Mouse (Mus musculus): ENCODE measurements around the gene Rpgrip1l. TPM values are rescaled to one million over a fixed set of nuclear protein-coding genes. Genes with fewer than 3 reads are reported as not detected.

The Rpgrip1l gene
- total RNA-seq, 1 experiment from 2014 or later, result 10.6 TPM

DNA sequence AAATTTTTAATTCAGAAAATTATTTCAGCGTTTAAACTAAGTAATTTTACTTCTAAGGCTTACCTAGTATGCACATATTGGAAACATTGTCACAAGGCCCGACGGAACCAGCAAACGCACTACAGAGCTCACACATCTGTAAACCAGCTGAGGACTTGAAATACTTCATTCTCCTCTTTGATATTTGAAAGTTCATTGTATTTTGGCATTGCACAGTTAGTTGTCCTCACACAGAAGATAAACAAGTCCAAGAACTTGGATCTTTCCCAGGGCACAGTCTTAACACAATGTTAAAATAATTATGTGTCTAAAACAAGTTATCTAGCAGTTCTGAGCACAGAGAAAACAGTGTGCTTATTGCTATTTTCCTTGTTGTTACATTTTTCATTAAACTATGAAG, 22.5 kb downstream of the Rpgrip1l start:
- ATAC-seq (replicated peaks in 1 of 2; ENCODE audit: insufficient read depth in 1 of 2, low FRiP score in 2 of 2, low TSS enrichment in 1 of 2, low read depth in 1 of 2, poor library complexity in 2 of 2, severe bottlenecking in 2 of 2), result no peak

DNA sequence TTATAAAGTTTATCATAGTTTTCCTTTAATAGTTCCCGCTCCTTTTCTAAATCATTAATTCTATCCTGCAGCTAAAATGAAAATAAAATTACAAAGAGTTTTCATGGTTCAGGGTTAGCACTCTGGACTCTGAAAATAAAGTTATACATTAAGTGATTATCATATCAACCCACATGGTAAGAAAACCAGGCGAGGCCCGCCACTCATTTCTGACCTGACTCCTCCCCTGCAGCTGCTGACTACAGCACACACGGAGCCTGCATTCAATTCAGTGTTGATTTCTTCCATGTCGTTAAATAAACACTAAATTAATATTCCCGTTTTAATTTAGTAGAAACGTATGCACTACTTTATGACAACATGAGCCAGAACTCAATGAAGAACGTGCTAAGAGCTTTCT, 26.8 kb downstream of the Rpgrip1l start:
- ATAC-seq (replicated peaks in 1 of 2; ENCODE audit: insufficient read depth in 1 of 2, low FRiP score in 2 of 2, low TSS enrichment in 1 of 2, low read depth in 1 of 2, poor library complexity in 2 of 2, severe bottlenecking in 2 of 2), result no peak

DNA sequence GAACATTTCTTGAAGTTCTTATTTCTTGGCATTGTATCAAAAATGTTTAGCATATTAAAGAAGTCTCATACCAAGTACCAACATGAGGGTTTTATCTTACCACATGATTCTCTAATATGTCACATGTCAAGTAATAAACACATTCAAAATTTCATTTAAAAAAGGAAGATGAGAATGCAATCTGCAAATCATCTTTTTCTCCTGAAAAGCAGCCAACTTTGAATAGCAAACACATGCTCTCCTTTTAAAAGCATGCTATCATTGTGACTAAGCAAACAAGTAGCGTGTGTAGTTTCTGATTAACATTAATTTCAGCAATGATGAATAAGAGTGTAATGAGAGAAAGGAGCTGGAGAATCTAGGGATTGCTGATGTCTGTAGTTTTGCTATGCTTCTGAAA, 29.2 kb downstream of the Rpgrip1l start:
- no peak for ATAC-seq (replicated peaks in 1 of 2; ENCODE audit: insufficient read depth in 1 of 2, low FRiP score in 2 of 2, low TSS enrichment in 1 of 2, low read depth in 1 of 2, poor library complexity in 2 of 2, severe bottlenecking in 2 of 2)

DNA sequence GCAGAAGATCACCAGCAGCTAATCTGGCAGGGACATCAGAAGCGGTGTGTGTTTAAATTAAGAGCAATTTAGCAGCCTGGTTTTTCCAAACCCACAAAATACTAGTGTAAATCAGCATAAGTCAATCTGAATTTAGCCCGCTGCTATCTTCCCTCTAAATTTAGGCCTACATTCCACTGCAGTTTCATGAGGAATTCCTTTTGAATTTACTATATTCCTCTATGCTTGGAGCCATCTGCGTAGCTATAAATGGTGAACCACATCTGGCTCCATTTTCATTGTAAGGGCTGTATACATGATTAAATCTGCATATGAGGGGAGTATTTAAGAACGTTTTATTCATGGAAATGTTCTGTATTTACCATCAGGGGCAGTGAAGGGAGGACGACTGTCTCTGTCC, 30.4 kb downstream of the Rpgrip1l start:
- ATAC-seq (replicated peaks in 1 of 2; ENCODE audit: insufficient read depth in 1 of 2, low FRiP score in 2 of 2, low TSS enrichment in 1 of 2, low read depth in 1 of 2, poor library complexity in 2 of 2, severe bottlenecking in 2 of 2), result no peak

DNA sequence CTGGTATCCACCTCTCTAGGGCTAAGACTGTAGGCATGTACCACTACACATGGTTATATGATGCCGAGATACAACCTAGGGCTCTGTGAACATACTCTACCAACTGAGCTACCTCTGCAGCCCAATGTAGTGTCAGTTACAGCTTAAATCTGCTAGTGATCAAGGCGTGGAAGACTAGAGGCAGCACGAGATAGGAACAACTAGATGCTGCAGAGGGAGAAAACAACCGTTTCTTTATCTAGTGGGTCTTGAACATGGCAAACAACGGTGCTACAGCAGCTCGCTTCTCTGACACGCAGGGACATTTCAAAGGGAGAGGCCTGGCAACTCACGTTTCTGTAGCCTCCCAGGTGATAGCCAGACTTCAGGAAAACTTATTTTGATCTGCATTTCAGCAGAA, 31.5 kb downstream of the Rpgrip1l start:
- ATAC-seq (replicated peaks in 1 of 2; ENCODE audit: insufficient read depth in 1 of 2, low FRiP score in 2 of 2, low TSS enrichment in 1 of 2, low read depth in 1 of 2, poor library complexity in 2 of 2, severe bottlenecking in 2 of 2), result no peak

DNA sequence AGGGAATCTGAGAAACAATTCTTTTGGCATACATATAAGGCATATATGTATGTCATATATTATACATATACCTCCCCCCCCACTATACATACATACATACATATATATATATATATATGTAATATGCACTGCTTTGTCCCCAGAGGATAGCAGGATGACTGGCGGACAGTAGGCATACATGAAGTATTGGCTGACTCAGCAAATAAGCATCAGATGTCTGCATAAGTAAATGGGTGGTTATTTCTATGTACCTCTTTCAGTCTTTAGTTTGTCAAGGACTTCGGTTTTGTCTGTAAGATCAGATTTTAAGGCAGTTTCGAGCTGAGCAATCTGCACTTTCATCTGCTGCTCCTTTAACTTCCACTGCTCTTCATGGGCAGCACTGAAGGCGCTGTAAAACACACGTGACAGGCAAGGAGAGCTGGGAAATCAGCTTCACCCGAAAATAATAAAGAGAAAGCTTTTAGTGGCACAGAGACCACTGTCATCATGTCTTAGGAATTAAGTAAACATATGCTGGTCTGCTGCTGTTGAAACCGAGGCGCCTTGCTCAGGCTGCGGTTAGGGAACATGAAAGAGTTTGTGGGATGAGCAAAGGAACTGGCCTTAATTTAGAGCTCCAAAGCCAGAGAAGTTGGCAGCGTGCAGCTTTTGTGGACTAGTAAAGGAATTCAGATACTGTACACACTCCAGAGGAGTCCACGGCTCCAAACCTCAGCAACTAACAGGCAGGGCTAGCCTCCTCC, 32.4 kb downstream of the Rpgrip1l start:
- no peak for ATAC-seq (replicated peaks in 1 of 2; ENCODE audit: insufficient read depth in 1 of 2, low FRiP score in 2 of 2, low TSS enrichment in 1 of 2, low read depth in 1 of 2, poor library complexity in 2 of 2, severe bottlenecking in 2 of 2)

DNA sequence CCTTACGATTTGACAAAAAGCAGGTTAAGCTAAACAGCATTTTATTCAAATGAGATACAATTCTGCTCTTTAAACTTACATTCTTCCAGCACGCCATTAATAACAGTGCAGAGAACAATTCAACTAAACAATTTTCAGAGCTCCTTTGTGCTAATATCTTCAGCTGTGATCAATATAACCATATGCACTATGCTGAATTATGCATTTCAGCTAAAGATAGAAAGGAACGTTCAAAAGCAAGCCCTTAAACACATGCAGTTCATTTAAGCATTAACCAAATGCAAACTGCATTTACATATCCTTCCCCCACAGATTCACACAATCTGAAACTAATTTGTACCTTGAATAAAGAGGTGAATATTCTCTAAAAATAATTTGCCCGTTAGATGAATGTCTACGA, 35.0 kb downstream of the Rpgrip1l start:
- ATAC-seq (replicated peaks in 1 of 2; ENCODE audit: insufficient read depth in 1 of 2, low FRiP score in 2 of 2, low TSS enrichment in 1 of 2, low read depth in 1 of 2, poor library complexity in 2 of 2, severe bottlenecking in 2 of 2), result no peak

DNA sequence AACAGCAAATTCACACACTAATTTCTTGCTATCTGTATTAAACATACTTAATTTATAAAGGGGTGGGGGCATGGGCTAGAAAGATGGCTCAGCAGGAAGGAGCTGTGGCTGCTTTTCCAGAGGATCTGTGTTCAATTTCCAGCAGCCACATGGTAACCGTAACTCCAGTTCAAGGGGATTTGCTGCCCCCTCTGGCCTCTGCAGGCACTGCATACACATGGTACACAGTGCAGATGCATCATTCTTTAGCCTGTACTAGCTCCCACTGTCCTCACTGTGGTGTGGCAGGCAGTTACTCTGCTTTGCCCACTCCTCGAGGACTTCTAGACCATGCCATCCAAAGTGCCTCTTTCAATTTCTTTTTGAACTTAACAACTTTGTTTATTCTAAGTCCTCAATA, 36.7 kb downstream of the Rpgrip1l start:
- ATAC-seq (replicated peaks in 1 of 2; ENCODE audit: insufficient read depth in 1 of 2, low FRiP score in 2 of 2, low TSS enrichment in 1 of 2, low read depth in 1 of 2, poor library complexity in 2 of 2, severe bottlenecking in 2 of 2), result no peak

DNA sequence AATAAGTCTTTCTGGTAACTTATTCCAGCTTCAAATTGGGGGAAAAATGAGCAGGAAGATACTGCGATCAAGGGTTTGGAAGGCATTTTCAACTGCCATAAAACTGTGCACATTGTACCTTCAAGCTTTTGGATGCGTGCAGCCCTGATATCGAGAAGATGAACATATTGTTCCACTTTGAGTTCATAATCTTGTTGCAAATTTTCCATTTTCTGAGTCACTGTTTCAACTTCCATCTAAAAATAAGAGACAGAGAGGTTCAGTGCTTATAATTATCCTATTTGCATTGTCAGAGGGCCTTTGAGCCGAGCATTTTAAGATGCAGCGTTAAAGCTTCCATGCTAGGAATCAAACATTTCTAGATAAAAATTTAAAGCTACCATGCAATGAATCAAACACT, 39.6 kb downstream of the Rpgrip1l start:
- no peak for ATAC-seq (replicated peaks in 1 of 2; ENCODE audit: insufficient read depth in 1 of 2, low FRiP score in 2 of 2, low TSS enrichment in 1 of 2, low read depth in 1 of 2, poor library complexity in 2 of 2, severe bottlenecking in 2 of 2)

DNA sequence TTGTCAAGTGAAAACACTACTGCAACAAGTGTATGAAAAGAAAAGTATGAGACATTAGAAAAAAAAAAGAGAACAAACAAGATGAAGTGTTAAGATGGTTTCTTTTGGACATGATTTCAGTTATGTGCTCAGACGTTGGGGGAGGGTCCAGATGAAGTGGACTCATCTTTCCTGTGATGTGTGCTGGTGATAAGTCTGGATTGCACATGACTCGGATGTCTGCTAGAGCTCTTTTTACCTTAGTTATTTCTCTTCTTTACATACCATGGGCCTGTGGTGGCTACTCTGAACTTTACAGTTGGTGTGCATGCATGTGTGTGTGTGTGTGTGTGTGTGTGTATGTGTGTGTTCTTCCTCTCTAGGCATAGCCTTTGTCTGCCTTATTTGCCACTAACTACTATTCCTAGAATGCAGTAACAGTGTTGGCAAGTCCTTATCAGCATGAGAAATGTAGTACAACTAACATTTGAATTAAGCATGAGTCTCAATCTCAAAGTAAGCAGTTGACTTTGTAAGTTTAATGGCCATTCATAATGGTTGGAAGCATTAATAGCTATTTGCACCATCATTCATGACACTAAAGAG, 43.6 kb downstream of the Rpgrip1l start:
- ATAC-seq (replicated peaks in 1 of 2; ENCODE audit: insufficient read depth in 1 of 2, low FRiP score in 2 of 2, low TSS enrichment in 1 of 2, low read depth in 1 of 2, poor library complexity in 2 of 2, severe bottlenecking in 2 of 2), result no peak

DNA sequence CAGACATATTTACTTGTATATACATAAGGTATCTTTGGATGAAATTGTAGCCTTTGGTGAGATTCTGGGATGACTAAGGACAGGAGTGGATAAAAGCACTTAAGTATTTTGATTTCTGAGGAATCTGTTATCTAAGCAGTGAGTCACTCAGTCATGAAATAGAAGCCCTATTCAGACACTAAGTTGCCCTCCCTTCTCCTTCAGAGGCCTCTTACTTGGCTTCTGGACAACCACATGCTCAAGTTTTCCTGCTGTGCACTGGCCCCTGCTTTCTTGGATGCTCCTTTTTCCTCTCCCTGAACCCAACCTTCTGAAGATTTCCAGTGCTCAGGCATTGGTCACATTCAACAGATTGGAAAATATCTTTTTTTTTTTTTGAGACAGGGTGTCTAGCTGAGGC, 48.5 kb downstream of the Rpgrip1l start:
- no peak for ATAC-seq (replicated peaks in 1 of 2; ENCODE audit: insufficient read depth in 1 of 2, low FRiP score in 2 of 2, low TSS enrichment in 1 of 2, low read depth in 1 of 2, poor library complexity in 2 of 2, severe bottlenecking in 2 of 2)

DNA sequence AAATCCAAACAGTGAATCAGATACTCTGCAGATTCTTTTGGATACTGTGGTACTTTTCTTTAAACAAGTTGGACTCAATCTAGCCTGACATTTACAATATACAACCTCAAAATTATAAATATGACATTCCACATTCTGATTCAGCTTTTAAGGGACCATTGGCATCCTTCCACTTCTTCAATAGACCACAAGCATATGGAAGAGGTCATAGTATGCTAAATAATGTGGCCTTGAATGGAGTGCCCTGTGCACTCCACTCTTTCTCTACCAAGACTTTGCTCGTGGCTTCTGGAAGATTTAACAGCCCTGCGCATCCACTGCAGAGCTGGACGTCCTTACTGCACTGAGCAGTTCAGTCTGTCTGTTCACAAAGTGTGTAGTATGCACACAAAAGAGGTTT, 49.1 kb downstream of the Rpgrip1l start:
- no peak for ATAC-seq (replicated peaks in 1 of 2; ENCODE audit: insufficient read depth in 1 of 2, low FRiP score in 2 of 2, low TSS enrichment in 1 of 2, low read depth in 1 of 2, poor library complexity in 2 of 2, severe bottlenecking in 2 of 2)

DNA sequence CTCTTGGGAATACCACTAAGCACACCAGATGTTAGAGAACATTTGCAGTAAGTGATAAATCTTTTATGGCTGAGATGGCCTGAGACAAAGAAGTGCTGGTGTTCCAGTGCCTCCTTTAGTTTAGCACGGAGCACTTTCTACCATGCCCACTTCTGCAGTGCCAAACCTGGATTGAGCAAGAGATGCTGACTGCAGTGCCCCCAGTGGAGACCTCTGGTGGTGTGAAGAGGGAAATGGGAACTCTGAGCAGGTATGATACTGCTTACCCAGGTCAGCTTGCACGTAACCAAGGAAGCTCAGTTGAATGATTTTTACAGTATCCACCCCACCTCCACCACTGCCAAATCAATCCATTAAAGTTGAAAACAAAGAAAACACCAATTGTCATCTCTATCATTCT, 51.5 kb downstream of the Rpgrip1l start:
- ATAC-seq (replicated peaks in 1 of 2; ENCODE audit: insufficient read depth in 1 of 2, low FRiP score in 2 of 2, low TSS enrichment in 1 of 2, low read depth in 1 of 2, poor library complexity in 2 of 2, severe bottlenecking in 2 of 2), result peak in 1 of 2 experiments; percentile 42; a peak in 1 of 4 replicates

DNA sequence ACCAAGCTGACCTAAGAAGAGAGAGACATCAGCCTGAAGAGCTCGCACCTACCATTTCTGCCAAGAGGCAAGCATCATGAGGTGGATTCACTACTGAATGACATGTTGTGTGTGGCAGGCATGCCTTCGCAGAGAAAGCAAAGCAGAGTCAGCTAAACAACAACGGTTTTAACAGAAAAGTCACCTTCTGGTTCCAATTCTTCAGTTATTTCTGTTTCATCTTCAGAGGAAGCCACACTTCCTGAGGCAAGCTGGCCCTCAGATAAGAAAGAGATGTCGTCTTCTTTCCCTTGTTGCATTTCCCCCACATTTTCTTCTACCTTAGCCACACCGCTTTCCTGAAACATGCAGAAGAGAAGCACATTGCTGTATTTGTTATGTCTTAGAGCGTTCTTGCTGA, 62.1 kb downstream of the Rpgrip1l start:
- peak; percentile 72 to 73 for ATAC-seq (replicated peaks in 1 of 2; ENCODE audit: insufficient read depth in 1 of 2, low FRiP score in 2 of 2, low TSS enrichment in 1 of 2, low read depth in 1 of 2, poor library complexity in 2 of 2, severe bottlenecking in 2 of 2)

DNA sequence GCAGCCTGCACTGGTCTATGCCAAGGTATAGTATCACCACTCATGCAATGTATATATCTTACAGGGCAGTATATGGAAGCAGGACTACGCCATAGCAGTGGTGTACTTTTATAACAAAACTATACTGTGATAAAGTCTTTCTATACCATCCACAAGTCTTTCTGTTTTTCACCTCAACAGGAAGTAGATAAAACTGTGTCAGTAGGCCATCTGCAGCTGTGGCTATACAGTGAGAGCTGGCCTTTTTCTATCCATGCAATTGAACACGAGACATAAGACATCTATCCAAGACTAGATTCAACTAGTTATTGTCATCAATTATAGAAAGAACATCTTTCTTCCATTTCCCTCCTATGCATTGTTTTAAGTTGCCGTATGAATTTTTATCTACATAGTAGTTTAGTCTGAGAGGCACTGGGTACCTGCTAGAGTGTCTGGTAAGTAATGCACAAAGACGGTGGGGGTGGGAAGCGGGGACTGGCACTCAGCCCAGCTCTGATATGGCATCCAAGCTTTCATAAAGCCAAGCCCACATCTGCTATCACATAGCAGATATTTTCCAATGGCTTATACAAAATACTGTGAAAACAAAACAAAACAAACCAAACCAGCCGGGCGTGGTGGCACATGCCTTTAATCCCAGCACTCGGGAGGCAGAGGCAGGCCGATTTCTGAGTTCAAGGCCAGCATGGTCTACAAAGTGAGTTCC, 63.1 kb downstream of the Rpgrip1l start:
- ATAC-seq (replicated peaks in 1 of 2; ENCODE audit: insufficient read depth in 1 of 2, low FRiP score in 2 of 2, low TSS enrichment in 1 of 2, low read depth in 1 of 2, poor library complexity in 2 of 2, severe bottlenecking in 2 of 2), result no peak

DNA sequence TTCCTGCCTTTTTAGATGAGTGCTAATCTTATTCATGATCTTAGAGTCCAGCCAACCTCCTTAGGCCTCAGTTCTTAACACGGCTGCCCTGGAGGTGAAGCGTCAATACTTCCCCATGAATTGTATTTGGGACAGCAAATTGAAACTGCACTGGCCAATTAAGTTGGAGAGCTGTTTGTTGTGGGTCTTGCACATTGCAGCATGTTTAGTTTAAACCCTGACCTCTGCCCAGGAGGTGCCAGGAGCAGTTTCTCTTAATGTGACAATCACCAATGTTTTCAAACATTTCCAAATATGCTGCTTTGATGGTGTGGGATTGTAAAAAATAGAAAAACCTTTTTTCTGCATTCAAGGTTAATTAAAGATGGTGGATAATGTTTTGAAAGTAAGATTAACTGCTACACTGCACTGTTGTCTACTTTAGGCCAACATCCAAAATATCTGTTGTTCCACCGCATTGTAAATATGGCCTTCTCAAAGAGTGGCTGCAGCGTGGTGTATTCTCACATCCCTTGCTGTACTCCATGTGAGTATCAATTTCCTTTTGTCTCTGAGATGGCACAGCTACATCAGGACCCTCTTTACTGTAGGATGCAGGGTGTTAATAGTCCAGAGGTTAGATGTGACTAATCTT, 67.1 kb downstream of the Rpgrip1l start:
- ATAC-seq (replicated peaks in 1 of 2; ENCODE audit: insufficient read depth in 1 of 2, low FRiP score in 2 of 2, low TSS enrichment in 1 of 2, low read depth in 1 of 2, poor library complexity in 2 of 2, severe bottlenecking in 2 of 2), result no peak

DNA sequence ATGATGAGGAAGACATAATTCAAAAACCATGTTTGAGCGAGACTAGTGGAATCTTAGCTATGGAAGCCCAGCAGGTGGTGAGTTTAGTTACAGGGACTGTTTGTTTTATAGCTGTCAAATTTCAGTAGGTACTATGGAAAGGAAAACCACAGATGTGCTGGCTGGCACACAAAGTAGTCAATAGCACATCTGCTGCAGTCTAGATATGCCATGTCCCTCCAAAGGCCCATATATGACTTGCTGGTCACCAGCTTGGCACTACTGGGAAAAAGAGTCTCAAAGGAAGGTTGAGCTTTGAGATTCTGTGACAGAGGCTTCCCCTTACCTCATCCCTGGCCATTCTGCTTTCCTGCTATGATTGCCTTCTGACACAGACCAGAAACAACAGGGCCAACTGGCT, 70.3 kb downstream of the Rpgrip1l start:
- peak; percentile 27 to 45; a peak in 1 of 4 replicates for ATAC-seq (replicated peaks in 1 of 2; ENCODE audit: insufficient read depth in 1 of 2, low FRiP score in 2 of 2, low TSS enrichment in 1 of 2, low read depth in 1 of 2, poor library complexity in 2 of 2, severe bottlenecking in 2 of 2)

DNA sequence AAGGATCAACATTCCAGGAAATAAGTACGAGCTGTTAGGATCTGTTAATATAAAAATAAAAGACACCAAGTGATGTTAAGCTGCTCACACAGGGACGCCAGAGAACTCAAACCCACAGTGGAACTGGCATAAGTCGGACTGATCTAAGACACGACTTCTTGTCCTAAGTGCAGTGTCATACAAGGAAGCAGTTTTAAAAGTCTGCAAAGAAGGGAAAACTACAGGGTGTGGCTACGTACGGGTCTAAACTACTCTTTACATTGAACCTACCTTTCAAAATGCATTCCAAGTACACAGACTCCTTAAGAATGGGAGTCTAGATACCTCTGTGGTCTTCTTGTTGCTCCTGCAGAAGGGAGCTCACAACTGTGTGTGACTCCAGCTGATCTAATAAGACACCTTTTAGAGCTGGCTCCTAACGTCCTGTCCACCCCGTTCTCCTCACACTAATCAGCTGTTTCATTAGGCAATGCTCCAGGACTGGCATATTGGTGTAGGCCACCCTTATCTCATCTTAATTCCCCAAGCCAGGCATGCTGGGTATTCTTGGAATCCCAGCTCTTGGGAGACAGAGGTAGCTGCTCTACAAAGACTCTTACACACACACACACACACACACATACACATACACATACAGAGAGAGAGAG, 71.1 kb downstream of the Rpgrip1l start:
- ATAC-seq (replicated peaks in 1 of 2; ENCODE audit: insufficient read depth in 1 of 2, low FRiP score in 2 of 2, low TSS enrichment in 1 of 2, low read depth in 1 of 2, poor library complexity in 2 of 2, severe bottlenecking in 2 of 2), result no peak
